15 mouse cellular contexts compared by ENCODE assay signal in genomic region chr11:117710815-117711294, GRCm38 (mm10). TPM values are rescaled to one million over a fixed set of nuclear protein-coding genes. Genes with fewer than 3 reads are reported as not detected.
DNase-seq lines count a peak whose midpoint lies in the region; ATAC-seq and TF ChIP-seq lines count a peak whose summit lies in the region.
"Had no signal": no experiment of that assay in that cellular context is flagged by ENCODE, and none has a peak within 500 bp of the region (broad histone marks: within the 10 kb centered on the region; RNA-seq: fewer than 3 reads in every experiment).

No protein-coding gene starts in this region.

- no peak for ATAC-seq in inflammation-experienced regulatory T-cells, adult 6 months

- peaks cover 2% of the 10 kb centered on the region; the same call in 1 of the 2 replicates for H3K36me3 ChIP-seq in liver, adult 2 months (ENCODE audit: control insufficient read depth, insufficient read depth, low read length)

- 56% methylated on average over 2 of the region's 2 CpGs for WGBS in liver, adult 2 months

- intact Hi-C loops in heart, postnatal 36 days (cut with DNase I), result loop anchor here (2.0 kb wide), 1 partner anchor 76 kb away; no protein-coding TSS in a partner anchor

- H3K9ac ChIP-seq in liver, adult 2 months (ENCODE audit: low read depth, low read length), result no peak overlapping the region
- H3K9ac ChIP-seq: neural tube, embryonic 12.5 days had no signal

- peak; percentile 61 for DNase-seq in gastrocnemius, adult 18-20 months (ENCODE audit: low spot score)
- no peak for DNase-seq in gastrocnemius, adult 8-10 months (ENCODE audit: low spot score in 2 of 2)
- peak; percentile 37 for DNase-seq in liver, adult 2 months (ENCODE audit: extremely low read depth, low read depth, low spot score)
- no peak for DNase-seq in liver
- peak; percentile 37 for DNase-seq in adrenal gland, postnatal 14 days
- DNase-seq in heart, postnatal 36 days, result peak; percentile 42 to 69
- no peak for DNase-seq in left cerebral cortex, adult 9 months (ENCODE audit: low spot score in 2 of 2)
- DNase-seq: cerebellum, adult 11-12 months; kidney, postnatal 10 days; layer of hippocampus, postnatal 36 days; midbrain, embryonic 14.5 days; retina, postnatal 1 day had no signal

- H3K79me2 ChIP-seq in liver, adult 2 months (ENCODE audit: control insufficient read depth, insufficient read depth, low read length), result no peaks in the 10 kb centered on the region

- H3K4me1 ChIP-seq in liver, adult 2 months (ENCODE audit: control insufficient read depth, insufficient read depth, low read length), result peaks cover 2% of the 10 kb centered on the region; the same call in 1 of the 2 replicates
- H3K4me1 ChIP-seq: hindbrain, embryonic 10.5 days; neural tube, embryonic 12.5 days had no signal

- no peak for TF ChIP-seq CTCF in liver, adult 2 months (IDR thresholded peaks at IDR 0.05; ENCODE audit: low read depth, low read length)

- H3K4me3 ChIP-seq in liver, adult 2 months (ENCODE audit: insufficient read depth, low read depth, low read length), result no peak overlapping the region
- H3K4me3 ChIP-seq: hindbrain, embryonic 10.5 days; neural tube, embryonic 12.5 days had no signal

- no peak for TF ChIP-seq POLR2A in liver, adult 2 months (IDR thresholded peaks at IDR 0.05; ENCODE audit: extremely low read depth, insufficient read depth, low read length)

- no peaks in the 10 kb centered on the region for H3K27me3 ChIP-seq in liver, adult 2 months (ENCODE audit: control insufficient read depth, insufficient read depth, low read length)
- H3K27me3 ChIP-seq: neural tube, embryonic 12.5 days had no signal

- no peak overlapping the region for H3K27ac ChIP-seq in liver, adult 2 months (replicated peaks; ENCODE audit: insufficient read depth, low read depth, low read length)
- H3K27ac ChIP-seq: hindbrain, embryonic 10.5 days; neural tube, embryonic 12.5 days had no signal

RNA-seq across cellular contexts. Expression of gene Tnrc6c, which starts 56.8 kb away (rescaled TPM):
- total RNA-seq in gastrocnemius, adult 18-20 months (2021), result 10 to 100 TPM; 20.2 to 20.5 TPM
- 10 to 100 TPM; 17.0 to 20.8 (median 18.6) TPM for total RNA-seq in gastrocnemius, adult 8-10 months (2022)
- 6.3 and 8.3 TPM in 2 replicates for total RNA-seq in liver, adult 2 months (2014; rRNA removed)
- polyA plus RNA-seq in liver, adult 2 months (2012; rRNA removed), result 4.1 and 5.7 TPM in 2 replicates
- 22.7 and 29.5 TPM in 2 replicates for total RNA-seq in adrenal gland, postnatal 14 days (2021)
- total RNA-seq in heart, postnatal 36 days (2021), result 10 to 100 TPM; 28.1 to 34.1 TPM
- polyA plus RNA-seq in inflammation-experienced regulatory T-cells, adult 6 months (2017; shearing (Covaris generic)), result 10 to 100 TPM; 10.8 to 19.2 (median 17.4) TPM

Comparison
In these comparisons a context has a peak if more than half of its experiments do, and no peak if none do; other contexts are left out.
1. DNase-seq: peak in gastrocnemius, adult 18-20 months (single experiment), liver, adult 2 months (single experiment), adrenal gland, postnatal 14 days (single experiment) and heart, postnatal 36 days (2 of 2); none in gastrocnemius, adult 8-10 months (0 of 2), liver (single experiment) and left cerebral cortex, adult 9 months (0 of 2).